Mouse (Mus musculus): ENCODE results near the gene St6gal2.

DNA sequence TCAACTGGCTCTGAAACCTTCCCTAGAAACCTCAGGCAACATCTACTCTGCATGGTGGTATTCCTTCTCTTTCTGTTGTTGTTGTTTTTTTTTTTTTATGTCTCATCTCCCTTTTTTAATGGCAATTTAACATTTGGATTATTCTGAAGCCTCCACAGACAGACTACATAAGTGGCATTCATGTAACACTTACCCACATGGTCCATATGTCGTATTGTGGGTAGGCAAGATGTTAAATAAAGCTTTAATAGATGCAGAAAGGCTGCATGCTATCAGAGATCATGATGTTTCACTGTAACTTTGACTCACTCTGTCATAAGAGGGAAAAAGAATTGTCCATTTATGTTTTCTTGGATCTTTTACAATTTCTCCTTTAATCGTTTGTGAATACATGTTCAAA lies 39.1 kb upstream of the St6gal2 start:
- TF ChIP-seq CTCF (conservative IDR thresholded peaks at IDR 0.05; ENCODE audit: insufficient read depth, insufficient read length, low read depth, low read length), result no peak
- TF ChIP-seq POLR2A (IDR thresholded peaks at IDR 0.05; ENCODE audit: low read depth, low read length), result no peak
